Mouse (Mus musculus): ENCODE measurements around the gene Sec11a. TPM values are rescaled to one million over a fixed set of nuclear protein-coding genes. Genes with fewer than 3 reads are reported as not detected.

Sec11a gene
- polyA plus RNA-seq, 1 experiment, result 52.7 TPM

- no peak for DNase-seq
- no peak for TF ChIP-seq POLR2A (IDR thresholded peaks at IDR 0.05; ENCODE audit: borderline replicate concordance, extremely low read depth, low read depth, low read length)
- TF ChIP-seq CTCF (IDR thresholded peaks at IDR 0.05; ENCODE audit: insufficient read depth, low read length), result no peak
- Histone ChIP-seq H3K4me1 (ENCODE audit: control insufficient read depth, insufficient read depth, low read length) (peaks cover 26% of the 10 kb centered on the region), H3K4me3 (replicated peaks; ENCODE audit: extremely low read depth, low read depth, low read length) (no peak overlapping the region)
- 35% methylated on average over 8 of the region's 8 CpGs for WGBS
These were observed 82.7 kb downstream of the Sec11a start for GRCm38 (mm10) chr7:80864831-80865230.

GRCm38 (mm10) chr7:80864151-80864550 lies 83.4 kb downstream of the Sec11a start:
- TF ChIP-seq POLR2A (IDR thresholded peaks at IDR 0.05; ENCODE audit: borderline replicate concordance, extremely low read depth, low read depth, low read length), result no peak
- no peak for TF ChIP-seq CTCF (IDR thresholded peaks at IDR 0.05; ENCODE audit: insufficient read depth, low read length)
- DNase-seq, result no peak
- H3K4me1 ChIP-seq (ENCODE audit: control insufficient read depth, insufficient read depth, low read length), result peaks cover 26% of the 10 kb centered on the region
- H3K4me3 ChIP-seq (replicated peaks; ENCODE audit: extremely low read depth, low read depth, low read length), result no peak overlapping the region
- 43% methylated on average over 1 of the region's 1 CpGs for WGBS

- DNase-seq, result no peak
- Histone ChIP-seq H3K4me1 (ENCODE audit: control insufficient read depth, insufficient read depth, low read length) (peaks cover 26% of the 10 kb centered on the region), H3K4me3 (replicated peaks; ENCODE audit: extremely low read depth, low read depth, low read length) (no peak overlapping the region)
- 65% methylated on average over 5 of the region's 5 CpGs for WGBS
- TF ChIP-seq POLR2A (IDR thresholded peaks at IDR 0.05; ENCODE audit: borderline replicate concordance, extremely low read depth, low read depth, low read length) (no peak), CTCF (IDR thresholded peaks at IDR 0.05; ENCODE audit: insufficient read depth, low read length) (no peak)
These were observed 84.1 kb downstream of the Sec11a start for GRCm38 (mm10) chr7:80863520-80863919.

- WGBS, result 87% methylated on average over 2 of the region's 2 CpGs
- TF ChIP-seq CTCF (IDR thresholded peaks at IDR 0.05; ENCODE audit: insufficient read depth, low read length) (no peak), POLR2A (IDR thresholded peaks at IDR 0.05; ENCODE audit: borderline replicate concordance, extremely low read depth, low read depth, low read length) (no peak)
- no peak for DNase-seq
- Histone ChIP-seq H3K4me3 (replicated peaks; ENCODE audit: extremely low read depth, low read depth, low read length) (no peak overlapping the region), H3K4me1 (ENCODE audit: control insufficient read depth, insufficient read depth, low read length) (peaks cover 26% of the 10 kb centered on the region)
These were observed 85.1 kb downstream of the Sec11a start for GRCm38 (mm10) chr7:80862475-80862874.

- DNase-seq, result peak; percentile 94
- peak within 1 kb of the TSS; percentile 92 for H3K4me3 ChIP-seq (replicated peaks; ENCODE audit: extremely low read depth, low read depth, low read length)
- no peak for TF ChIP-seq CTCF (IDR thresholded peaks at IDR 0.05; ENCODE audit: insufficient read depth, low read length)
- peak; percentile 44; the same call in 1 of the 2 replicates for TF ChIP-seq POLR2A (IDR thresholded peaks at IDR 0.05; ENCODE audit: borderline replicate concordance, extremely low read depth, low read depth, low read length)
- under 1% methylated on average over 40 of the region's 40 CpGs for WGBS
- H3K4me1 ChIP-seq (ENCODE audit: control insufficient read depth, insufficient read depth, low read length), result peaks cover 18% of the 10 kb centered on the region
These were observed 86.8 kb downstream of the Sec11a start, which contains the start of gene Zscan2 for GRCm38 (mm10) chr7:80860729-80861274. Gene Zscan2, plus strand, starts transcription at chr7:80860920.

- no peak for TF ChIP-seq CTCF (IDR thresholded peaks at IDR 0.05; ENCODE audit: insufficient read depth, low read length)
- TF ChIP-seq POLR2A (IDR thresholded peaks at IDR 0.05; ENCODE audit: borderline replicate concordance, extremely low read depth, low read depth, low read length), result peak; percentile 14; the same call in 1 of the 2 replicates
- Histone ChIP-seq H3K4me1 (ENCODE audit: control insufficient read depth, insufficient read depth, low read length) (peaks cover 18% of the 10 kb centered on the region), H3K4me3 (replicated peaks; ENCODE audit: extremely low read depth, low read depth, low read length) (peak overlapping the region; percentile 78)
- DNase-seq, result peak; percentile 70
- 0% methylated on average over 13 of the region's 13 CpGs for WGBS
These were observed 87.4 kb downstream of the Sec11a start for GRCm38 (mm10) chr7:80860227-80860626.

- 16% methylated on average over 6 of the region's 6 CpGs for WGBS
- DNase-seq, result peak; percentile 79
- H3K4me1 ChIP-seq (ENCODE audit: control insufficient read depth, insufficient read depth, low read length), result peaks cover 3% of the 10 kb centered on the region; the same call in 1 of the 2 replicates
- TF ChIP-seq CTCF (IDR thresholded peaks at IDR 0.05; ENCODE audit: insufficient read depth, low read length) (peak; percentile 89), POLR2A (IDR thresholded peaks at IDR 0.05; ENCODE audit: borderline replicate concordance, extremely low read depth, low read depth, low read length) (no peak)
- H3K4me3 ChIP-seq (replicated peaks; ENCODE audit: extremely low read depth, low read depth, low read length), result no peak overlapping the region
These were observed 90.4 kb downstream of the Sec11a start for GRCm38 (mm10) chr7:80857181-80857580.

GRCm38 (mm10) chr7:80855316-80855715 lies 92.3 kb downstream of the Sec11a start:
- no peak for TF ChIP-seq POLR2A (IDR thresholded peaks at IDR 0.05; ENCODE audit: borderline replicate concordance, extremely low read depth, low read depth, low read length)
- TF ChIP-seq CTCF (IDR thresholded peaks at IDR 0.05; ENCODE audit: insufficient read depth, low read length), result no peak
- Histone ChIP-seq H3K4me3 (replicated peaks; ENCODE audit: extremely low read depth, low read depth, low read length) (no peak overlapping the region), H3K4me1 (ENCODE audit: control insufficient read depth, insufficient read depth, low read length) (no peaks in the 10 kb centered on the region)
- no peak for DNase-seq

Other genes with a start within 250 kb of the Sec11a start
- gene Iqgap1, start 121.8 kb downstream of the Sec11a start, polyA plus RNA-seq (2012; rRNA removed), result 118 and 135 TPM in 2 replicates
- 5.5 and 6.2 TPM in 2 replicates for gene Zscan2, start 86.9 kb downstream of the Sec11a start, polyA plus RNA-seq (2012; rRNA removed)
- gene Wdr73, start 46.5 kb downstream of the Sec11a start, polyA plus RNA-seq (2012; rRNA removed), result 9.5 and 14.7 TPM in 2 replicates
- gene Nmb, start 42.7 kb downstream of the Sec11a start, polyA plus RNA-seq (2012; rRNA removed), result 2.6 and 4.1 TPM in 2 replicates
- gene Zfp592, start 45.9 kb upstream of the Sec11a start, polyA plus RNA-seq (2012; rRNA removed), result 16.4 and 20.1 TPM in 2 replicates
- gene Alpk3, start 109.8 kb upstream of the Sec11a start, polyA plus RNA-seq (2012; rRNA removed), result 0.55 and 2.2 TPM in 2 replicates
- 0.07 and 0.17 TPM in 2 replicates for gene Slc28a1, start 167.0 kb upstream of the Sec11a start, polyA plus RNA-seq (2012; rRNA removed)

All from lung, adult 2 months (tissue).